Mouse (Mus musculus) forelimb bud, embryonic 11.5 days (tissue): Measurements from ENCODE around the gene Glmn.

ENCODE experiments used
- DNase-seq: peaks from one replicate; pipeline ENCODE4 v3.0.0-alpha.2; 2012; ENCODE audit warnings: low read depth, low spot score

Gene Glmn

GRCm38 (mm10) chr5:107597301-107598077 lies at the start of gene Glmn, which contains the start of gene Rpap2:
Gene Glmn (minus strand): TSS chr5:107597888.
Gene Rpap2 (plus strand): TSS chr5:107597373.
- DNase-seq = peak; percentile 76

GRCm38 (mm10) chr5:107645935-107646334 lies 48.2 kb upstream of the Glmn start:
- no peak for DNase-seq

DNA sequence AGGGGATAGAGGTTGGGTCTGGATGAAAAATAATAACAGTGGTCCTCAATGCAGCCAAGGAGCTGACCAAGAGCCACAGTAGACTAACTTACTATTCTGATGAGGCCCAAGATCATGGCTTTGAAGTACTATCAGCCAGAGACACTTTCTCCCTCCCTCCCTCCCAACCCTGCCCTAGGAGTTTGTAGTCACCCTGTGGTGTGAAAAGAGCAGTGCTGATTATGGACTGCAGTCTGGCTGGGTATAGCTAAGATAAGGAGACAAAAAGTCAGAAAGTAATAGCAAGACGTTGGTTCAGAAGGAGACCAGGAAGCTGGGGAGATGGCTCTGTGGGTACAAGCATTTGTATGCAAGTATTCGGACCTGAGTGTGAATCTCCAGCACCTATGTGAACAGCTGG lies 46.9 kb upstream of the Glmn start:
- DNase-seq = no peak

GRCm38 (mm10) chr5:107638366-107638765 lies 40.7 kb upstream of the Glmn start:
- DNase-seq = no peak

DNA sequence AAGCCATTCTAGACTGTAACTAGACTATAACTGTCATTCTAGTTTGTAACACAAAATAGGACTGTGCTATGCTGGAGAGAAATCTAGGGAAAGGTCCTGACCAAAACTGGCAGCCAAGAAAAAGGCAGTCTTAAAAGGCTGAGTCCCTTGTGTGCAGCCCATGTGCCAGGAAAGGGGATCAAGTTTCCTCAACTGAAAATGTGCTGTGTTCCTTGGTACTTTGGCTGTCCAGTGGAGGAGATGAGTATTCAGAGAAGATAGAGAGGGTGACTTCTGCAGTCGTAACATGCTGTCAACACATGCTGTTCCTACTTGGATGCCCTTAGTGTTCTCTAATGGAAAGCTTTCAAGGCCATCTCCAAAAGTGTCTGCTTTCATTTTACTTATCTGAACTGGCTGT lies 39.4 kb upstream of the Glmn start:
- no peak for DNase-seq

GRCm38 (mm10) chr5:107633651-107634050 lies 36.0 kb upstream of the Glmn start:
- DNase-seq = no peak

GRCm38 (mm10) chr5:107621327-107621726 lies 23.6 kb upstream of the Glmn start:
- no peak for DNase-seq

DNA sequence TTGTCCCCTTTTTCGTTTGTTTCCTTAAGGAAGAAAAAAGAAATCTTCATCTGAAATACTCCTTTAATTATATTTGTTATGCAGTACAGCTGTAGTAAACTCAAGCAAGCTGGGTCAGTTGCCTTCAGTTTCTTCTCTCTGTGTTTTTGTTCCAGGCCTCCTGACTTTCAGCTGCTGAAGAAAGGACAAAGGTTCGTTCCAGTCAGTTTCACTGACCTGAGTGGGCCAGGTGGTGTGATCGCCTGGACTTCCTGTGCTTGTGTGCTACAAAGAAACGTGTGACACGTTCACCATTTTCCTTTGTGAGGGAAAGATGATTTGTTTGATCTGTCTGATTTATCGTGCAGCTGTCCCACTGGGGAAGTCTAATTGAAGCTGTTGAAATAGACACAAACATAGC lies 20.3 kb upstream of the Glmn start:
- no peak for DNase-seq

GRCm38 (mm10) chr5:107611224-107611623 lies 13.5 kb upstream of the Glmn start:
- DNase-seq = peak; percentile 63

DNA sequence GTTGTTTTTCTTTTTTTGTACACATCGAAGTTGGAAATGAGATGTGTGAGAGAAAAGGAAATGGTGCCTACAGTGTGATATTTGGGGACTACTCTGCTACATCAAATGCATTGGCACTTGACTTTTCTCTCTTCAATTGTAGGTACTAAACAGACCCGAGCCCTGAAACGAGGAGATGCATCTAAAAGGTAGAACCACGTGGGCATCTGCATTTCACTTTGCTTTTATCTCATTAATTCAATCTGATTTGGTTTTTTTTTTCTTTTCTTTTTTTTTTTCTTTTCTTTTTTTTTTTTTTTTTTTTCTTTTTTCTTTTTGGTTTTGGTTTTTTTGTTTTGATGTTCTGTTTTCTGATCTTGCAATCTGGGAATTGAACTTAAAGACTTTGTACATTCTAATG lies 692 bp upstream of the Glmn start:
- DNase-seq = no peak

GRCm38 (mm10) chr5:107569148-107569547 lies 28.5 kb downstream of the Glmn start:
- DNase-seq = no peak

- no peak for DNase-seq
Measured at GRCm38 (mm10) chr5:107556969-107557368, 40.7 kb downstream of the Glmn start.

- no peak for DNase-seq
Measured at GRCm38 (mm10) chr5:107554336-107554735, 43.4 kb downstream of the Glmn start.

- DNase-seq = no peak
Measured at GRCm38 (mm10) chr5:107548444-107548843, 49.2 kb downstream of the Glmn start.

DNA sequence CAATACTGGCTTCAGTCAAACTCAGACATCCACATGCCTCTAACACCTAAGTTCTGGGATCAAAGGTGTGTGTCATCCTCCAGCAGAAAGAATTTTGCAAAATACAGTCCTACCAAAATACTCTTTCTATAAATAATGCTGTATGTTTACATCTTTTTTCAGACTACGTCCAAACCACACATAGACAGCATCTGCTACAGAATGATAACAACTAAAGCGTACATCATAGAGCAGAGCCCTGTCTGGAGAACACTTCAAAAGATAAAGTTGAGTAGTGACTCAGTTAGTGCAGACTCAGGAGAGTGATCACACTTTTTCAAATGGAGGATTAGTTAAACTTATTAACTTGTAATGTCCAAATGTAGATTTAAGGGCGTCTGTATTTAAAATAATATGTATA lies 49.7 kb downstream of the Glmn start:
- DNase-seq = no peak

DNA sequence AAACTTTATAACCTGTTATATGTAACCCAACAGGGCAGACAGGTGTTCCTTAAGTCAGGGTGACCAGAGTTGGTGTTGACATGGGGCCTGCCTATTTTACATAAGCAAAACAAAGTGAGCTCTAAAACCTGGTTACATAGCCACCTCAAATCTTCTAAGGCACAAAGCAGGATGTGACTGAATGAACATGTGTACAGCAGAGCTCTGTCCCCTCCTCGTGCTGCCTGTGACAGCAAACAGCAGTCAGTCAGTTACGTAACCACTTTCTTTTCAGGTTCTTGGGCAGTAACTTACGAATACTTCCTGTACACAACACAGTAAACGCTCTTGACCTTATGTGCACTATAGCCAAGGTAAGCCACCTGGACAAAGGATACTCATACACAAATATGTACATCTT lies 51.8 kb downstream of the Glmn start:
- no peak for DNase-seq

DNA sequence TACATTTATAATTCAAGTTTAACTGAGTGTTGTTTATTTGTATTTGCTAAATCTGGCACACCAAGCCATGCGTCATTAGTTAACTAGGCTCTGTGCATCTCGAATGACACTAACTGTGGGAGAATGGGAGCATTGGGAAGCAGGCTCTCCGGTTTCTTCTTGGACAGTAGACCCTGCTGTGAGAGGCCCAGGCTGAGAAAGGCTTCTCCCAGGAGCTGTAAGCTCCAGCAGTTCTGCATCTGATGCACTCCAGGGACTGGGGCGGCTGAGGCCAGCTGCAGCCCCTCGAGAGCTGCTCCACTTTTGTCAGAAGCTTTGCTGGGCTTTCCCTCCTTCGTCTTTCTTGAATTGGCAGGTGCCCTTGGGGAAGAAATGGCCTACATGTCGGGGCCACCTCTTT lies 56.0 kb downstream of the Glmn start:
- no peak for DNase-seq

DNA sequence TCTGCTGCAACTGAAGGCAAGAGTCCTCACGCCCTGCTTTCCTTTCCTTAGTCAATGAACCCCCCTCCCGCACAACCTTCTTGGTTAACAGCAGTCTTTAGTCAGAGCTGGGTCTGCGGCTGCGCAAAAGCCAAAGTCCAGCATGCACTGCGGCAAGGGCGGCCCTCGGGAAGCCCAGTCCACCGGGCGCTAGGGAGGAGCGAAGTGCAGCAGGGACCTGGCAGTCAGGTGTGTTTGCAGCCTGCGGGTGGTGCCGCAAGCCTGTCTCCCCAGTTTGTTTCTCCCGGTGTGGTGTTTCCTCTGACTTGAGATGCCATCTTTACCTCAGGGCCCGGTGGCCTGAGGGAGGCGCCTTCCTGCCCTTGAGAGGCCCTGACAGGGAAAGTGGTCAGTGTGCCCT lies 63.1 kb downstream of the Glmn start, which contains the start of gene 1700028K03Rik:
TSS of gene 1700028K03Rik (plus strand) at position 129 of the 400 bp plus-strand sequence.
- no peak for DNase-seq

DNA sequence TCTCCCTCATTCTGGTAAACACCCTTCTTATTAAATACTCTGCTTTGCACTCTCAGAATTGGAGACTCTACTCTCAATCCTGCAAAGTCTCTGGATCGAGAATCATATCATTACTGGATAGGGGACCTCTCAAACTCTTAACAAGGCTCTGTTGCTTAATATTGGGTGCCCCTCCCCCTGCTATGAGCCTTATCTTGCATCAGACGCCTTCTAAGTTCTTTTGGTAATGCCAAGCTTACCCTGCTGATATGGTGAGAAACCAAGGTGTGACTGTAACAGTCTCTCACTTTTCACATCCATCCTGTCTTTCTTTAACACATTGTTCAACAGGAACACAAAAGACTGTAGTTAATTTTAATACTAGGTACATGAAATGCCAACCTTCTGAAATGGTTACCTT lies 64.1 kb downstream of the Glmn start:
- DNase-seq = no peak

DNA sequence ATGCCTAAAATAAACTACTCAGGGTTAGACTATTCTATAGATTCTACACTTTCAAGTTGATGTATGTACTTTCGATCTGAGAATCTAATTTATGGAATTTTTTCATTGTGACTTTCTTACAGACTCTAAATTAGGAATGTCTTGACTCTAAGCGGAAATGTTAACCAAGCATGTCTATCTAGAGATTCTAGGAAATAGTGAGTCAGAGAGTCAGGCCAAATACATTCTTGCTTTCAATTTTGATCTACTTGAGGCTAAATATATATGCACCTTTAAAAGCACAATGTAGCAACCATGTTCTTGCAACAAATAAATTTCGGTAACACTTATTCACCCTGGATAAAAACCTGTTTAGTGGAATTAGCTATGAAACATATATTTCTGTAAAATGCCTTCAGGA lies 68.8 kb downstream of the Glmn start:
- DNase-seq = no peak

- DNase-seq = no peak
Measured at GRCm38 (mm10) chr5:107524281-107524680, 73.4 kb downstream of the Glmn start.

- DNase-seq = no peak
Measured at GRCm38 (mm10) chr5:107521897-107522296, 75.8 kb downstream of the Glmn start.

- no peak for DNase-seq
Measured at GRCm38 (mm10) chr5:107521386-107521785, 76.3 kb downstream of the Glmn start.

DNA sequence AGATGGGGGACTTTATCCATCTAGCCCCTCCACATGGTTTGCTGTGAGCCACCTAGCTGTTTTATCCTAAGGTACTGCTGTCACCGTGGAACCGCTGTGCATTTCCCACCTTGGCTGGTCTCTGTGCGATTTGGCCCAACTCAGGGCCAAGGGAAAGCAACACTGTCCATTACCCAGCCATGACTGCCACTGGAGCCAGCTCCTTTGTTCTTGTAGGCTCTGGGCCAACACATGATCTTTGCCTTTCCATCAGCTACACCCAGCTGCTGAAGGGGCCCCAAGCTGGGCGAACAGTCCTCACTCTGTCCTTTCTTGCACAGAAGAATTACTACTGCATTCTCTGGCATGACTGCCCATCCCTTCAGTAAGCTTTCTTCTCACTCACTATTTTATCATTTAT lies 79.1 kb downstream of the Glmn start:
- no peak for DNase-seq
